Mouse (Mus musculus): ENCODE results near the gene Kcnv2.

DNA sequence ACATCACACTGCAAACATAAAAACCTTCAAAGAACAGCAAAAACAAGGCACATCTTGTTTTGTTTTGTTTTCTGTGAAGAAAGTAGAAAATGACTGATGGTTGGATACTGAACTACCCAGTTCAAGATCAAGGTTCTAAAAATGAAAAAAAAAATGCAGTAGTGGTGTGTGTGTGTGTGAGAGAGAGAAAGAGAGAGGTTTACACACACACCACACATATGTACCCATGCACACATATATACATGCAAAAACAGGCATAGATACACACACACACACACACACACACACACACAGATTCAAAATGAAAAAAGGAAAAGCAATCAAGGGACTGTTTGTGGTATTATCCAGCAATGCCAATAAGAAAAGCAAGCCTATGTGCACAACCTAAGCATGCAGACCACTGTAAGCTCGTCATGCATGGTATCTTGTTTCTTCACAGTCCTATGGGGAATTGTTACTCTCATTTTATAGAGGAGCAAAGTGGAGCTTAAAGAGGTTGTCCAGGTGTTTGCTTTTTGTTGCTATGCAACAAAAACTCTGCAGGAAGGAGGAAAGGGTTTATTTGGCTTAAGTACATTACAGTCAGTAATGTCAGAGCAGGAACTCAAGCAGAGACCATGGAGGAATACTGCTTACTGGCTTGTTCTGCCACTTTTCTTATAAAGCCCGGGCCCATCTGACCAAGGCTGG is 57.5 kb downstream of the Kcnv2 start:
- TF ChIP-seq CTCF (IDR thresholded peaks at IDR 0.05; ENCODE audit: low read depth, low read length) (no peak), POLR2A (IDR thresholded peaks at IDR 0.05; ENCODE audit: borderline replicate concordance, low read depth, low read length) (no peak)

Measured in bone marrow macrophage, adult 2 months (primary cell).